Mouse (Mus musculus) stomach, postnatal 0 days (tissue): ENCODE results near the gene Brdt. TPM values are rescaled to one million over a fixed set of nuclear protein-coding genes. Genes with fewer than 3 reads are reported as not detected.
A peak's percentile ranks its signal among the peaks of the same experiment; 100 is the strongest.

ENCODE experiments used
- ATAC-seq: fragments of 200-750 bp; cut with Nextera tagmentation; 2 replicates; pipeline ENCODE4 v1.8.0; 2017; ENCODE audit not compliant: low FRiP score, low TSS enrichment
- DNase-seq: peaks from one replicate; pipeline ENCODE4 v3.0.0-alpha.2; 2016; ENCODE audit warnings: low spot score
- H3K27ac ChIP-seq: fragments of 300-500 bp; sonication (generic); replicated peaks from 2 replicates; pipeline ENCODE4 v1.5.1; 2014; ENCODE audit warnings: mild to moderate bottlenecking, control low read depth
- H3K27me3 ChIP-seq: fragments of 300-500 bp; sonication (generic); 2 replicates; pipeline ENCODE4 v1.6.1; 2014; ENCODE audit warnings: low read length; ENCODE audit not compliant: control insufficient read depth, insufficient read depth
- H3K36me3 ChIP-seq: fragments of 300-500 bp; sonication (generic); 2 replicates; pipeline ENCODE4 v1.6.1; 2014; ENCODE audit warnings: low read length, mixed read lengths; ENCODE audit not compliant: control insufficient read depth, insufficient read depth
- H3K4me1 ChIP-seq: fragments of 300-500 bp; sonication (generic); replicated peaks from 2 replicates; pipeline ENCODE4 v1.6.1; 2014; ENCODE audit warnings: antibody characterized with exemption; ENCODE audit not compliant: control insufficient read depth, insufficient read depth
- H3K4me2 ChIP-seq: fragments of 300-500 bp; sonication (generic); replicated peaks from 2 replicates; pipeline ENCODE4 v1.6.1; 2014; ENCODE audit warnings: low read depth, mild to moderate bottlenecking, control low read depth, moderate library complexity
- H3K4me3 ChIP-seq: fragments of 300-500 bp; sonication (generic); 2 replicates; pipeline ENCODE4 v1.5.1; 2014; ENCODE audit warnings: low read depth, low read length, control low read depth
- H3K9ac ChIP-seq: fragments of 300-500 bp; sonication (generic); 2 replicates; pipeline ENCODE4 v1.6.1; 2014; ENCODE audit warnings: mild to moderate bottlenecking, low read length, control low read depth, mixed read lengths
- H3K9me3 ChIP-seq: fragments of 300-500 bp; sonication (generic); 2 replicates; pipeline ENCODE4 v1.6.1; 2016; ENCODE audit warnings: low read length; ENCODE audit not compliant: control insufficient read depth
- CTCF ChIP-seq: IDR thresholded peaks from 2 replicates; pipeline ENCODE4 v1.5.1; 2016; ENCODE audit warnings: antibody characterized with exemption, low read depth, mild to moderate bottlenecking, moderate library complexity
- EP300 ChIP-seq: optimal IDR thresholded peaks from 2 replicates; pipeline ENCODE3; 2016; ENCODE audit warnings: antibody characterized with exemption
- WGBS: fragments of 180-500 bp; shearing (Covaris S2); extraction: QIAGEN DNeasy Blood & Tissue Kit; methylation state at CpG from one replicate; pipeline ENCODE4 v1.1.7; 2014; 5-methylcytosine and 5-hydroxymethylcytosine counted together
- polyA plus RNA-seq: library from polyadenylated mRNA; unstranded; fragments of >200 nt; fragmentation: Nextera tagmentation; extraction: Ambion mirVana; gene quantifications from 2 replicates; pipeline ENCODE4 v1.2.1, GENCODE M21; 2015

Brdt gene
- polyA plus RNA-seq, 1 experiment from 2014 or later = 1.1 TPM

DNA sequence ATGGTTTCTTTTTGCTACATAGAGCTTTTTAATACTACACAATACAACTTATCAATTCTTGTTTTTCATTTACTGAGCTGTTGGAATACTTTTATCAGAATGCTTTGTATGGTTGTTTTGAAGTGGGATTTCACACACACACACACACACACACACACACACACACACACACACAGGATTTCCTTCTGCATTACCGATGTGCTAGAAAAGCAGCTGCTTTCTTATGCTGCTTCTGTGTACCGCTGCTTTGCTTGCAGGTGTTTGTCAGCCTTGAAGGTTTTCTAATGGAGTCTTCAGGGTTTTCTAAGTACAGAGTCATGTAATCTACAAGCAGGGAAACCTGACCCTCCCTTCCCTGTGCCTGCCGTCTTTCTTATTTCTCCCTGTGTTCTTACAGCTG lies 23.0 kb downstream of the Brdt start:
- H3K27me3 ChIP-seq = no peaks in the 10 kb centered on the region
- H3K36me3 ChIP-seq = no peaks in the 10 kb centered on the region
- H3K9me3 ChIP-seq = no peaks in the 10 kb centered on the region
- DNase-seq (no peak), ATAC-seq (no peak)
- H3K4me3 ChIP-seq = no peak overlapping the region
- no peak overlapping the region for H3K4me2 ChIP-seq
- no peak overlapping the region for H3K27ac ChIP-seq
- 61% methylated on average over 3 of the region's 3 CpGs for WGBS
- H3K4me1 ChIP-seq = no peaks in the 10 kb centered on the region
- H3K9ac ChIP-seq = no peak overlapping the region
- TF ChIP-seq CTCF (no peak), EP300 (no peak)

DNA sequence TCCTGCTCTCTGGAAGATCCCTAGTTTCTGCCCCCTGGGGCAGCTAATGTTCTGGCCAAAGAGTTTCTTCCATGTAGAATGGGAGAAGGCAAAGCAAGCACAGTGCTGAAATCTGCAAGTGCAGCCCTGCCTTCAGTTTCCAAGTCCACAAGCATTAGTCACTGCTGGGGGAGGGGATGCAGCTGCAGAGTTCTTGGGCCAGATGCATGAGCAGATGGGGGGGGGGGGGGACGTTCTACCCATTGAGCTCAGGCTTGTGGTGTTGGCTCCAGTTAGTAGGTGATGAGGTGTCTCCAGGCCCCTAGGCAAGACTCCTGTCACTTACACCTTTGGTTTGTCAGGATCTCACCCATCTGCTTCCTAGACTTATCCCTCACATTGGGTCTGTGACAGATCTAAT lies 24.8 kb downstream of the Brdt start:
- 14% methylated on average over 1 of the region's 1 CpGs for WGBS
- TF ChIP-seq EP300 = no peak
- no peak for TF ChIP-seq CTCF
- Histone ChIP-seq H3K4me3 (no peak overlapping the region), H3K9ac (no peak overlapping the region), H3K4me1 (no peaks in the 10 kb centered on the region), H3K9me3 (no peaks in the 10 kb centered on the region), H3K4me2 (no peak overlapping the region), H3K27me3 (no peaks in the 10 kb centered on the region), H3K36me3 (no peaks in the 10 kb centered on the region), H3K27ac (no peak overlapping the region)
- DNase-seq (no peak), ATAC-seq (no peak)

DNA sequence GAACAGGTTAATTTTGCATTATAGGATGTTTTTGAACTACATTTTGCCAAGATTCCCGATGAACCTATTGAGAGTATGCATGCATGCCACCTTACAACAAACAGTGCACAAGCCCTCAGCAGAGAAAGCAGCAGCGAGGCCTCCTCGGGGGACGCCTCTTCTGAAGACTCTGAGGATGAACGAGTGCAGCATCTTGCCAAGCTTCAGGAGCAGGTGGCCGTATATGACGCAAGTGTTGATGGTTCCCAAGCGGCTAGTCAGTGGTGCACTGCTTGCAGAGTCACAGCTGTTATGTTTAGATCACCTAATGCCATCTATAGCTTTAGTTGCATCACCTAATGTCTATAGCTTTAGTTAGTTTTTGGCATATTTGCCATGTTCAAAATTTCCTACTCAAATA lies 26.8 kb downstream of the Brdt start:
- H3K27me3 ChIP-seq = no peaks in the 10 kb centered on the region
- no peak overlapping the region for H3K27ac ChIP-seq
- no peaks in the 10 kb centered on the region for H3K9me3 ChIP-seq
- TF ChIP-seq CTCF (no peak), EP300 (no peak)
- DNase-seq (no peak), ATAC-seq (no peak)
- H3K36me3 ChIP-seq = no peaks in the 10 kb centered on the region
- no peak overlapping the region for H3K9ac ChIP-seq
- 85% methylated on average over 8 of the region's 8 CpGs for WGBS
- no peak overlapping the region for H3K4me2 ChIP-seq
- H3K4me3 ChIP-seq = no peak overlapping the region
- no peaks in the 10 kb centered on the region for H3K4me1 ChIP-seq

DNA sequence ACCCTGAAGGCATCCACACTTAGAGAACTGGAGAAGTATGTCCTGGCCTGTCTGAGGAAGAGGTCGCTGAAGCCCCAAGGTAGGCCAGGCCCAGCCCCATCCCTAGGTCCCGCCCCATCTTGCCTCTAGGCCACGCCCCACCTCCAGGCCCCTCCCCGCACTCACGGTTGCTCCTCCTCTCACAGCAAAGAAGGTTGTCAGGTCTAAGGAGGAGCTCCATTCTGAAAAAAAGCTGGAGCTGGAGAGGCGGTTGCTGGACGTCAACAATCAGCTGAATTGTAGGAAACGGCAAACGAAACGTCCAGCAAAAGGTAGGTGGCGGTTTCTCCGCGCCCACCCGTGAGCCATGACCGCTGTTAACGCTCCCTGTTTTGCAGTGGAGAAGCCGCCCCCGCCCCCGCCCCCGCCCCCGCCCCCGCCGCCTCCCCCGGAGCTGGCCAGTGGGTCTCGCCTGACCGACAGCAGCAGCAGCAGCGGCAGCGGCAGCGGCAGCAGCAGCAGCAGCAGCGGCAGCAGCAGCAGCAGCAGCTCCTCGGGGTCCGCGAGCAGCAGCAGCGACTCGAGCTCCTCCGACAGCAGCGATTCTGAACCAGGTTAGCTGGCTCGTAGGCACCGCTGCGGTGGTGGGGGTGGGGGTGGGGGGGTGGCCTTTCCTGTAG lies 28.6 kb downstream of the Brdt start:
- no peaks in the 10 kb centered on the region for H3K27me3 ChIP-seq
- WGBS = 1% methylated on average over 36 of the region's 40 CpGs
- peak overlapping the region; percentile 70 for H3K27ac ChIP-seq
- H3K4me3 ChIP-seq = peak overlapping the region; percentile 64
- DNase-seq (peak; percentile 95), ATAC-seq (peak; percentile 100)
- TF ChIP-seq EP300 (no peak), CTCF (no peak)
- H3K9ac ChIP-seq = peak overlapping the region; percentile 70
- H3K4me2 ChIP-seq = peak overlapping the region; percentile 55
- H3K36me3 ChIP-seq = no peaks in the 10 kb centered on the region
- H3K9me3 ChIP-seq = no peaks in the 10 kb centered on the region
- no peaks in the 10 kb centered on the region for H3K4me1 ChIP-seq

DNA sequence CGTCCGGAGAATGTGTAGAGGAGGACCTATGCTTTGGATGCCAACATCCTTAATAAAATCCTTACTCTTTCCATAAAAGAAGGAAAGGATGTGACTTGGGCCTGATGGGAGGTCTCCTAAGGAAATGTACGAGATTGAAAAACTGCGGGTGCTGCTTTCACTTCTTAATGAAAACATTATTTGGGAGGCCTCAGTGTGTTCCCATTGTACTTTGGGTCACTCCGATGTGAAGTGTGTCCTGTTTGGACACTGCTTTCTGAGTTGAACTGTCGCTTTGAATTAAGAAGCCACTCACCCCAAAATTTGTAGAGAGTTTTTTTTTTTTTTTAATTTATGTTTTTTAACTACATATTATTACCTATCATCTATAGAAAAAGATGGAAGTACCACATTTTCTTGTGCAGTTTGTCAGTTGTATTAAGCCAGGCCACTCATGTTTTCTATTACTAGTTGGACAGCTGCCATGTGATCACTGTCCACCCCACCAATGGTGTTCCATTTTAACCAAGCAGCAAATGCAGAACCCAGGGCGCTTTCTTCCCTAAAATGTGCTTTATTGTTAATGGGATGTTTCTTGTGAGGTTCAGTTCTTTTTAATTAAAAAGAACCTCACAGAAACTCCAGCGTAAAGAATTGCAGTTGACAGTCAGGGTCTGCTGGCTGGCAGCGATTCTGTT lies 29.2 kb downstream of the Brdt start:
- H3K27me3 ChIP-seq = no peaks in the 10 kb centered on the region
- no peaks in the 10 kb centered on the region for H3K36me3 ChIP-seq
- WGBS = 26% methylated on average over 9 of the region's 9 CpGs
- peak overlapping the region; percentile 64 for H3K4me3 ChIP-seq
- no peak for TF ChIP-seq CTCF
- TF ChIP-seq EP300 = no peak
- ATAC-seq (no peak), DNase-seq (no peak)
- H3K9ac ChIP-seq = peak overlapping the region; percentile 70
- peak overlapping the region; percentile 55 for H3K4me2 ChIP-seq
- H3K27ac ChIP-seq = peak overlapping the region; percentile 70
- H3K4me1 ChIP-seq = no peaks in the 10 kb centered on the region
- no peaks in the 10 kb centered on the region for H3K9me3 ChIP-seq

DNA sequence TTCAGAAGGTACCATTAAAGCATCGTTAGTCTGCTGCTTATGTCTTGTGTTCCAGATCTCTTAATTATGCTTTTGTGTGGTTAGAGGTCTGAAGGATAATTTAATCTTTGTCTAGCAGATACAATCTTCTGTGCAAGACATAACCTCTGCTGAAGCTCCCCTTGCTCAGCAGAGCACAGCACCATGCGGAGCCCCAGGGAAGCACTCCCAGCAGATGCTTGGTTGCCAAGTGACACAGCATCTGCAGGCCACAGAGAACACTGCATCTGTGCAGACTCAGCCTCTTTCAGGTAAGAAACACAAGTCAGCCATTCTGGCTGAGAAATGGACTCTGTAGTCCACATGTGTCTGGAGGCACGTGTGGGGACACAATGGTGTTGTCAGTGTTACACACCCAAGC lies 39.1 kb downstream of the Brdt start:
- DNase-seq (no peak), ATAC-seq (no peak)
- TF ChIP-seq CTCF (no peak), EP300 (no peak)
- 79% methylated on average over 3 of the region's 3 CpGs for WGBS
- Histone ChIP-seq H3K4me3 (no peak overlapping the region), H3K4me1 (no peaks in the 10 kb centered on the region), H3K27me3 (no peaks in the 10 kb centered on the region), H3K9me3 (no peaks in the 10 kb centered on the region), H3K9ac (no peak overlapping the region), H3K4me2 (no peak overlapping the region), H3K27ac (no peak overlapping the region), H3K36me3 (no peaks in the 10 kb centered on the region; the same call in 1 of the 2 replicates)
